Mouse (Mus musculus) embryonic facial prominence, embryonic 14.5 days (tissue): ENCODE results near the gene Ftl1. TPM values are rescaled to one million over a fixed set of nuclear protein-coding genes. Genes with fewer than 3 reads are reported as not detected.

Experiments used
- ATAC-seq: fragments of 200-750 bp; cut with Nextera tagmentation; 2 replicates; pipeline ENCODE4 v1.8.0; 2017; ENCODE audit warnings: low read depth, moderate number of reproducible peaks, moderate TSS enrichment
- DNase-seq: peaks from one replicate; pipeline ENCODE4 v3.0.0-alpha.2; 2015; ENCODE audit warnings: low spot score
- H3K27ac ChIP-seq: fragments of 300-500 bp; sonication (generic); replicated peaks from 2 replicates; pipeline ENCODE4 v1.5.1; 2014; ENCODE audit warnings: low read depth, mild to moderate bottlenecking, low read length, moderate library complexity
- H3K27me3 ChIP-seq: fragments of 300-500 bp; sonication (generic); replicated peaks from 2 replicates; pipeline ENCODE4 v1.6.1; 2014; ENCODE audit warnings: low read length; ENCODE audit not compliant: control insufficient read depth, insufficient read depth
- H3K36me3 ChIP-seq: fragments of 300-500 bp; sonication (generic); 2 replicates; pipeline ENCODE4 v1.6.1; 2014; ENCODE audit warnings: low read length, mixed read lengths; ENCODE audit not compliant: control insufficient read depth, insufficient read depth
- H3K4me1 ChIP-seq: fragments of 300-500 bp; sonication (generic); 2 replicates; pipeline ENCODE4 v1.6.1; 2014; ENCODE audit warnings: antibody characterized with exemption, low read length; ENCODE audit not compliant: control insufficient read depth, insufficient read depth
- H3K4me2 ChIP-seq: fragments of 300-500 bp; sonication (generic); 2 replicates; pipeline ENCODE4 v1.6.1; 2014; ENCODE audit warnings: low read depth, mild to moderate bottlenecking, low read length, moderate library complexity, mixed read lengths
- H3K4me3 ChIP-seq: fragments of 300-500 bp; sonication (generic); 2 replicates; pipeline ENCODE4 v1.5.1; 2014; ENCODE audit warnings: low read depth, mild to moderate bottlenecking, low read length
- H3K9ac ChIP-seq: fragments of 300-500 bp; sonication (generic); 2 replicates; pipeline ENCODE4 v1.6.1; 2014; ENCODE audit warnings: low read depth, mild to moderate bottlenecking, low read length, moderate library complexity, mixed read lengths
- H3K9me3 ChIP-seq: fragments of 300-500 bp; sonication (generic); 2 replicates; pipeline ENCODE4 v1.6.1; 2016; ENCODE audit warnings: low read length; ENCODE audit not compliant: control insufficient read depth
- WGBS: fragments of 180-500 bp; shearing (Covaris S2); extraction: QIAGEN DNeasy Blood & Tissue Kit; methylation state at CpG from one replicate; pipeline ENCODE4 v1.1.7; 2014; 5-methylcytosine and 5-hydroxymethylcytosine counted together
- polyA plus RNA-seq: library from polyadenylated mRNA; unstranded; fragments of >200 nt; fragmentation: Nextera tagmentation; extraction: Ambion mirVana; gene quantifications from 2 replicates; pipeline ENCODE4 v1.2.1, GENCODE M21; 2014

The Ftl1 gene
- polyA plus RNA-seq, 1 experiment from 2014 or later = 4,260 TPM

DNA sequence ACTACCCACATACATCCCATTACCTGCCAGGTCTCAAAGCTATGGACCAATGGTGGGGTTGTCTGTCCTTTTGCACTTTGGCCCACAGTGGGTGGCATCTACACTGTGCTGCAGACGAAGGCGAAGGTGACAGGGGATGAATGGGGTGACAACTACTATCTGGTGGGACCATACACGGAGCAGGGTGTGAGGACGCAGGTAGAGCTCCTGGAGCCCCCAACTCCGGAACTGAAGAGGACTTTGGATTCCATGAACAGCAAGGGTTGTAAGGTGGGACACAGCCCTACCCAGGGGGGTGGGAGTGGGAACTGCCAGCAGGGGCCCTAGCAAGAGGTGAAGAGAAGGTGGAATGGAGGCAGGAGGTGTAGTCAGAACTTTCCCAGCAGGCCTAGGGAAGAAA, 23.2 kb downstream of the Ftl1 start:
- 85% methylated on average over 5 of the region's 5 CpGs for WGBS
- peaks cover 26% of the 10 kb centered on the region for H3K36me3 ChIP-seq
- H3K27ac ChIP-seq = no peak overlapping the region
- peak overlapping the region; percentile 81 for H3K4me2 ChIP-seq
- H3K4me3 ChIP-seq = no peak overlapping the region; the same call in 1 of the 2 replicates
- H3K9me3 ChIP-seq = no peaks in the 10 kb centered on the region
- DNase-seq = no peak
- peak overlapping the region; percentile 87; the same call in 1 of the 2 replicates for H3K9ac ChIP-seq
- no peaks in the 10 kb centered on the region for H3K27me3 ChIP-seq
- no peak for ATAC-seq
- H3K4me1 ChIP-seq = peaks cover 31% of the 10 kb centered on the region

DNA sequence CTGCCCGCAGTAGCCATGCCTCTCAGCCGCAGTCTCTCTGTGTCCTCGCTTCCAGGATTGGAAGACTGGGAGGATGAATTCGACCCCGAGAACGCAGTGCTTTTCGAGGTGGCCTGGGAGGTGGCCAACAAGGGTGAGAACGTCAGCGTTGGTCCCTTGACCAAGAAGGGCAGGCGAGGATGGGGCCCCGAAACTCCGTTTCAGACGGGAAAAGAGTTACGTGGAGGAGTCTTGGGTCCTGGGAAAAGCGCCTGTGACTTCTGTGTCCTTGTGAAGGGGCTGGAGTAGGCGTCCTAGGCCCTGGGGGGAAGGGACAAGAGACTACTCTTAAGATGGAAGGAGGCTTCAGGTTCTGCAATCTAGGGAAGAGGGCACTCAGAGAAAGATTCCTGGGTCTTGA, 24.6 kb downstream of the Ftl1 start:
- DNase-seq (no peak), ATAC-seq (no peak; the same call in 1 of the 2 replicates)
- under 1% methylated on average over 16 of the region's 16 CpGs for WGBS

GRCm38 (mm10) chr7:45434203-45435015, 25.3 kb downstream of the Ftl1 start, which contains the start of gene Gys1:
TSS of gene Gys1 (plus strand) at chr7:45434844.
- under 1% methylated on average over 39 of the region's 45 CpGs for WGBS
- Histone ChIP-seq H3K4me2 (peak within 1 kb of the TSS; percentile 81), H3K27ac (peak within 1 kb of the TSS; percentile 90), H3K9me3 (no peaks in the 10 kb centered on the region), H3K27me3 (no peaks in the 10 kb centered on the region), H3K36me3 (peaks cover 27% of the 10 kb centered on the region), H3K9ac (peak within 1 kb of the TSS; percentile 87), H3K4me3 (peak within 1 kb of the TSS; percentile 67), H3K4me1 (peaks cover 31% of the 10 kb centered on the region)
- DNase-seq (peak; percentile 99), ATAC-seq (peak; percentile 96)

More for the DNA sequence above, 24.6 kb downstream of the Ftl1 start:
- no peaks in the 10 kb centered on the region for H3K27me3 ChIP-seq
- H3K4me1 ChIP-seq = peaks cover 31% of the 10 kb centered on the region
- H3K9me3 ChIP-seq = no peaks in the 10 kb centered on the region
- peak overlapping the region; percentile 81 for H3K4me2 ChIP-seq
- peak overlapping the region; percentile 77 for H3K27ac ChIP-seq
- H3K36me3 ChIP-seq = peaks cover 28% of the 10 kb centered on the region
- peak overlapping the region; percentile 67 for H3K4me3 ChIP-seq
- H3K9ac ChIP-seq = peak overlapping the region; percentile 87

DNA sequence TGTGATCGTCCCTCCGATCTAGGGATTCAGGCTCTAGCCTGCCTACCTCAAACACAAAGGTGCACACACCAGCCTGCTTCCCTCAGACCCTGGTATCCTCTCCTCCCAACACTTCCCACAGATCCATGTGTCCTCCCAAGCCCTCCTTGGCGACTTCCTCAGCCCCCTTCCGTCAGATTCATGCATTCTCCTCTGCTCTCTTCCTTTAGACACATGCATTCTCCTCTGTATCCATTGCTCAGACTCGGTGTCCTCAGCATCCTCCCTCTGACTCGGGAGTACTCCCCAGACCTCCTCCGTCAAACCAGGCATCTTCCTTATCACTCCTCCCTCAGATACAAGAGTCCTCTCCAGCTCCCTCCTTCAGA, 25.9 kb downstream of the Ftl1 start:
- H3K4me3 ChIP-seq = peak overlapping the region; percentile 67
- 2% methylated on average over 7 of the region's 7 CpGs for WGBS
- peaks cover 32% of the 10 kb centered on the region for H3K36me3 ChIP-seq
- no peaks in the 10 kb centered on the region for H3K9me3 ChIP-seq
- ATAC-seq = no peak
- peaks cover 31% of the 10 kb centered on the region for H3K4me1 ChIP-seq
- peak overlapping the region; percentile 80 for H3K4me2 ChIP-seq
- H3K9ac ChIP-seq = peak overlapping the region; percentile 75
- H3K27me3 ChIP-seq = no peaks in the 10 kb centered on the region
- peak overlapping the region; percentile 90 for H3K27ac ChIP-seq
- DNase-seq = no peak

GRCm38 (mm10) chr7:45426556-45426955, 33.1 kb downstream of the Ftl1 start:
- no peak overlapping the region for H3K4me2 ChIP-seq
- no peaks in the 10 kb centered on the region for H3K4me1 ChIP-seq
- no peak overlapping the region for H3K27ac ChIP-seq
- no peak overlapping the region for H3K9ac ChIP-seq
- H3K4me3 ChIP-seq = no peak overlapping the region
- H3K9me3 ChIP-seq = no peaks in the 10 kb centered on the region
- WGBS = 95% methylated on average over 8 of the region's 8 CpGs
- H3K36me3 ChIP-seq = peaks cover 95% of the 10 kb centered on the region
- no peaks in the 10 kb centered on the region for H3K27me3 ChIP-seq
- no peak for ATAC-seq
- no peak for DNase-seq

GRCm38 (mm10) chr7:45421194-45421593, 38.5 kb downstream of the Ftl1 start:
- peaks cover 28% of the 10 kb centered on the region for H3K27me3 ChIP-seq
- H3K36me3 ChIP-seq = peaks cover 54% of the 10 kb centered on the region
- H3K4me3 ChIP-seq = no peak overlapping the region
- DNase-seq (no peak), ATAC-seq (no peak)
- H3K27ac ChIP-seq = no peak overlapping the region
- no peak overlapping the region for H3K4me2 ChIP-seq
- no peak overlapping the region for H3K9ac ChIP-seq
- no peaks in the 10 kb centered on the region for H3K9me3 ChIP-seq
- 91% methylated on average over 12 of the region's 14 CpGs for WGBS
- H3K4me1 ChIP-seq = peaks cover 9% of the 10 kb centered on the region; the same call in 1 of the 2 replicates

- Histone ChIP-seq H3K36me3 (peaks cover 49% of the 10 kb centered on the region), H3K9me3 (no peaks in the 10 kb centered on the region), H3K27ac (no peak within 1 kb of the TSS), H3K4me2 (peak within 1 kb of the TSS; percentile 35; the same call in 1 of the 2 replicates), H3K9ac (no peak within 1 kb of the TSS), H3K4me1 (peaks cover 9% of the 10 kb centered on the region; the same call in 1 of the 2 replicates), H3K27me3 (peaks cover 34% of the 10 kb centered on the region), H3K4me3 (peak within 1 kb of the TSS; percentile 3; the same call in 1 of the 2 replicates)
- ATAC-seq (no peak), DNase-seq (no peak)
- WGBS = 50% methylated on average over 6 of the region's 6 CpGs
Observed at GRCm38 (mm10) chr7:45420615-45420919, 39.1 kb downstream of the Ftl1 start, which contains the start of gene Lhb. TSS of gene Lhb (plus strand) at chr7:45420820.

DNA sequence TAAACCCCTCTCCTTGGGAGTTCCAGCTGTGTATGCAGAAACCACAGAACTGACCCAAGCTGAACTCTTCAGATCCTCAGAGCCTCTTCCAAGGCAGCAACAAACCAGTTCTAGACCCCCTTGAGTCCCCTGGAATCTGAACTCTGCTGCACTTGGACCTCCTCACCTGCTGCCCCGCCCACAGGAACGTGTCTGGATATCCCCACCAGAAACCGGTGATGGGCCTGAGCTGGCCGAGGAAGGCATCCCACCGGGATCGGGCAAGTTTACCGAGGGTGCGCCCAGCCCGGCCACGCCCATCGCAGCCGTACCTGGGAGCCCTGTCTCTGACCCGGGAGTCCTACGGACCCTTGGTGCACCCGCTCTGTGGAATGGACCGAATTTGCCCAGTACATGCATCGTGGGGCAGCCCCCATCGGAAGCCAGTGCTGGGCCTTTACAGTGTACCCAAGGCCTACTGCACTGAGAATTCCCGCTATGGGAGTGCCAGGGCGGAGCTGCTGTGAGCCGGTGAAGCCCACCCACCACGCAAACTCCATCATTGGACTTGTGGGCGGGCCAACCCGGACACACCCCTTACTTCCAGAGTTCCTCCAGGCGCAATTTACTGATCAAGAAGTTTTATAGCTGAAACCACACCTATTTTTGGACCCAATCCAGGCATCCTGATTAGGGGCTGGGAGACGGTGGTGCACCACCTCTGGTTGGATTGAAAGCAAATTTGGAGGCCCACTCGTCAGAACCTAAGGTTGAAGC, 39.6 kb downstream of the Ftl1 start:
- Histone ChIP-seq H3K36me3 (peaks cover 44% of the 10 kb centered on the region), H3K4me1 (peaks cover 9% of the 10 kb centered on the region; the same call in 1 of the 2 replicates), H3K4me3 (peak overlapping the region; percentile 3; the same call in 1 of the 2 replicates), H3K27ac (no peak overlapping the region), H3K4me2 (peak overlapping the region; percentile 35; the same call in 1 of the 2 replicates), H3K9ac (no peak overlapping the region), H3K9me3 (no peaks in the 10 kb centered on the region), H3K27me3 (peaks cover 39% of the 10 kb centered on the region)
- no peak for ATAC-seq
- DNase-seq = peak; percentile 56
- WGBS = 14% methylated on average over 25 of the region's 27 CpGs
